Mouse (Mus musculus) lung, postnatal 0 days (tissue): ENCODE data around the gene Matn3. TPM values are rescaled to one million over a fixed set of nuclear protein-coding genes. Genes with fewer than 3 reads are reported as not detected.

Experiments
- ATAC-seq: fragments of 200-750 bp; cut with Nextera tagmentation; 2 replicates; pipeline ENCODE4 v1.8.0; 2017; ENCODE audit warnings: moderate library complexity
- DNase-seq: peaks from one replicate; pipeline ENCODE4 v3.0.0-alpha.2; 2016; ENCODE audit warnings: low spot score
- H3K27ac ChIP-seq: fragments of 300-500 bp; sonication (generic); 2 replicates; pipeline ENCODE4 v1.5.1; 2014; ENCODE audit warnings: antibody characterized with exemption, mild to moderate bottlenecking, low read length, mixed read lengths
- H3K27me3 ChIP-seq: fragments of 300-500 bp; sonication (generic); replicated peaks from 2 replicates; pipeline ENCODE4 v1.6.1; 2014; ENCODE audit warnings: low read length, mixed read lengths; ENCODE audit not compliant: insufficient read depth
- H3K36me3 ChIP-seq: fragments of 300-500 bp; sonication (generic); 2 replicates; pipeline ENCODE4 v1.6.1; 2014; ENCODE audit warnings: low read length, mixed read lengths; ENCODE audit not compliant: insufficient read depth
- H3K4me1 ChIP-seq: fragments of 300-500 bp; sonication (generic); 2 replicates; pipeline ENCODE4 v1.6.1; 2014; ENCODE audit warnings: antibody characterized with exemption, low read depth, low read length, mixed read lengths; ENCODE audit not compliant: insufficient read depth
- H3K4me2 ChIP-seq: fragments of 300-500 bp; sonication (generic); replicated peaks from 2 replicates; pipeline ENCODE4 v1.6.1; 2014; ENCODE audit warnings: low read depth, mild to moderate bottlenecking, low read length, moderate library complexity, mixed read lengths
- H3K4me3 ChIP-seq: fragments of 300-500 bp; sonication (generic); 2 replicates; pipeline ENCODE4 v1.5.1; 2014; ENCODE audit warnings: low read depth, low read length
- H3K9ac ChIP-seq: fragments of 300-500 bp; sonication (generic); replicated peaks from 2 replicates; pipeline ENCODE4 v1.6.1; 2014; ENCODE audit warnings: low read depth, mild to moderate bottlenecking
- H3K9me3 ChIP-seq: fragments of 300-500 bp; sonication (generic); 2 replicates; pipeline ENCODE4 v1.6.1; 2016; ENCODE audit warnings: low read length, mixed read lengths
- CTCF ChIP-seq: IDR thresholded peaks from 2 replicates; pipeline ENCODE4 v1.5.1; 2016; ENCODE audit warnings: antibody characterized with exemption, mild to moderate bottlenecking
- EP300 ChIP-seq: IDR thresholded peaks from 2 replicates; pipeline ENCODE4 v1.6.1; 2016; ENCODE audit warnings: antibody characterized with exemption, mild to moderate bottlenecking, control low read depth
- WGBS: fragments of 180-500 bp; shearing (Covaris S2); extraction: QIAGEN DNeasy Blood & Tissue Kit; methylation state at CpG from one replicate; pipeline ENCODE4 v1.1.7; 2014; 5-methylcytosine and 5-hydroxymethylcytosine counted together
- polyA plus RNA-seq: library from polyadenylated mRNA; unstranded; fragments of >200 nt; fragmentation: Nextera tagmentation; extraction: Ambion mirVana; gene quantifications from 2 replicates; pipeline ENCODE4 v1.2.1, GENCODE M21; 2015

Matn3 gene
- polyA plus RNA-seq, 1 experiment from 2014 or later, result 0.33 TPM

DNA sequence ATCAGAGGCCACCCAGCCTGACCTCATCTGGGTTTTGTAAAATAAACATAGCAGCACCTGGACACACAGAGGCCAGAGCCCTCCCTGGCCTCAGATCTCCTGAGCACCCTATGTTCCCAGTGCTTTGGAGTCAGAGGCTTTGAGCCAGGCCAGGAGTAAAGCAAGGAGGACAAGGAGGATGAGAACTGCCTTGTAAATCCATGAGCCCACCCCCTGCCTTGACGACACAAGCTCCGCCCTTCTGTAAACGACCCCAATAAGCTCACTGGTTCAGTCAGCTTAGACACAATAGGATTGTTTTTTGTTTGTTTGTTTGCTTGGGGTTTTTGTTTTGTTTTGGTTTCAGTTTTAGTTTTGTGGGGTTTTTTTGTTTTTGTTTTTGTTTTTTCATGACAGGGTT lies 45.2 kb upstream of the Matn3 start:
- ATAC-seq, result no peak
- no peak for DNase-seq
- H3K27me3 ChIP-seq, result no peaks in the 10 kb centered on the region
- H3K4me3 ChIP-seq, result no peak overlapping the region
- H3K4me1 ChIP-seq, result peaks cover 12% of the 10 kb centered on the region; the same call in 1 of the 2 replicates
- H3K4me2 ChIP-seq, result no peak overlapping the region
- H3K36me3 ChIP-seq, result no peaks in the 10 kb centered on the region
- H3K27ac ChIP-seq, result no peak overlapping the region
- WGBS, result 39% methylated on average over 3 of the region's 3 CpGs
- TF ChIP-seq EP300 (no peak), CTCF (no peak)
- no peak overlapping the region for H3K9ac ChIP-seq
- no peaks in the 10 kb centered on the region for H3K9me3 ChIP-seq

DNA sequence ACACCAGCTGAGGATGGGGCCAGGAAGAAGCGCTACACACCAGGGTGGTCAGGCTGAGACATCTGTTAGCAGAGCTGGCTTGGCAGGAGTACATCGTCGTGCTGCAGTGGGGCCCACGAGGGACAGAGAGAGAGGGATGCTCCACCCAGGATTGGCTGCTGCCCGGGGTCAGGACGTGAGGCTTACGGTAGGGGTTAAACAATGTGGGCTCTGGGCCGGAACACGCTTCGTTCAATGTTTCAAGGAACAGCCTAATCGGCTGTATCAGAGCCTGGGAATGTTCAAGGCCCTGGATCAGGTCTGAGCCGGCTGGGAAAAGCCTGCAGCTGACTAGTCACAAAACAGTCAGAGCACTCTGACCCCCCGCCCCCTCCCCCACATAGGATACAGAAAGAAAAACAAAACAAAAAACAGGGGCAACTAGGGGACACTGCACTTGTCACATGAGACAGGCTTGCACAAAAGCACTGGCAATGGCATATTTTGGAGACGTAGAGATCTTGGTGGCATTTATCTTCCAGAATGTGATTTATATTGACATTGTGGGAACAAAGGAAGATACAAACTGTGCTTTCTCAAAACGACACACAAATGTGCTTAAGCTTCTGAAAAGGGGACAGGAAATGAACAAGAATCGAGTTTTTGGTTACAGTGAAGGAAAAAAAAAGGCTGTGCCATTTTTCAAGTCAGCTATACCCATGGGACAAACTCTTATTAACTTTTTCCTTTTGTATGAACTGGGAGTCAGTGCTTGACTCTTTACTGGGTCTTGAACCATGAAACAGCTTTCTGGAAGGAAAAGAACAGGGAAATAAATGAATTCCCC lies 34.7 kb upstream of the Matn3 start:
- no peak for TF ChIP-seq CTCF
- TF ChIP-seq EP300, result peak; percentile 55; the same call in 1 of the 2 replicates
- 18% methylated on average over 16 of the region's 16 CpGs for WGBS
- Histone ChIP-seq H3K36me3 (no peaks in the 10 kb centered on the region), H3K4me1 (peaks cover 7% of the 10 kb centered on the region; the same call in 1 of the 2 replicates), H3K4me3 (no peak overlapping the region), H3K27me3 (no peaks in the 10 kb centered on the region), H3K9me3 (no peaks in the 10 kb centered on the region), H3K4me2 (no peak overlapping the region), H3K9ac (no peak overlapping the region), H3K27ac (peak overlapping the region; percentile 66)
- ATAC-seq, result peak; percentile 80
- DNase-seq, result peak; percentile 66

DNA sequence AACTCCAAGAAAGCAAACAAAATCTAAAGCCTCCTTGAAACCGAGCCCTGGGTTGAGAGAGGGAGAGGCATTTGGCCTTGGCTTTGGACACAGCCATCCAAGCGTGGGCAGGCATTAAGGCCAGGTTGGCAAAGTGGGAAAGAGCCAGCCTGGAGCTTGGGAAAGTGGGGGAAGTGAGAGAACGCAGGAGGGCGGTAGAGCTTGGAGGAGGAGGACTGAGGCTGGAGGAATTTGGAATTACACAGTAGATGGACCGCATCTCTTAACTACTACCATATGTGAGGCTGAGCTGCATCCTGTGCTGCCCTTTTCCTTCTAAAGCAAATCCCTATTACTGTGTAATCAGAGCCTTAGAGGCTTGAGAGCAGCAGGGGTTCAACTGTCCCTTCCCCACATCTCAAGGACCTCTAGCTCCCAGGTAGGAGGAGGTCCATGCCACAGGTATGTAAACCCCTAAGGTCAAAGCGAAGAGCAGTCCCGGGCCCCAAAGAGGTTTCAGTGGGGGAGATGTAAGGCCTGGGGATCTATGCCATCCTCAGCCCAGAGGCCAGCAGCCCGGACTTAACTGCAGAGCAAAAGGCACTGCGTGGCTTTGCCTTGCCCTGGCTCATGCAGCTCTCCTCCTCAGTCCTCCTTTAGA lies 33.9 kb upstream of the Matn3 start:
- no peaks in the 10 kb centered on the region for H3K9me3 ChIP-seq
- no peaks in the 10 kb centered on the region for H3K36me3 ChIP-seq
- H3K4me2 ChIP-seq, result no peak overlapping the region
- DNase-seq, result no peak
- peaks cover 7% of the 10 kb centered on the region; the same call in 1 of the 2 replicates for H3K4me1 ChIP-seq
- 65% methylated on average over 9 of the region's 9 CpGs for WGBS
- H3K9ac ChIP-seq, result no peak overlapping the region
- ATAC-seq, result no peak
- no peak for TF ChIP-seq EP300
- H3K4me3 ChIP-seq, result no peak overlapping the region
- H3K27ac ChIP-seq, result peak overlapping the region; percentile 64
- no peaks in the 10 kb centered on the region for H3K27me3 ChIP-seq

DNA sequence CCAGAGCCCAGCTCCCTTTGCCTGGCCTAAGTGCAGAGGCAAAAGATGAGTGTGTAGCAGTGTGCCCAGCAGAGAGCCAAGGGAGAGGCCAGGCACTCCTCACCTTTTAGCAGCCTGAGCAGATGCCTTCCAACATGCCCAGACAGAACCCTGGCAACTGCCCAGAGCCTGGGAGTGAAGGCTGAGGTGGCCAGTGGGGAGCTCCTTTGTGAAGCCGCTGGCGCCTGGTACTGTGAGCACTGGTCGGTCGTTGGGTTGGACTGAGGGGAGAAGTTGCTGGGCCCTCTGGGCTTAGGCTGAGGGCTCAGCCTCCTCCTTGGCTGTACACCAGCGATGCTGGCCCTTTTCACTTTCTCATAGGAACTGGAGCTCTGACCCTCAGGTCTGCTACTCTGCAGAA lies 31.4 kb upstream of the Matn3 start:
- WGBS, result 46% methylated on average over 5 of the region's 5 CpGs
- Histone ChIP-seq H3K27ac (peak overlapping the region; percentile 2; the same call in 1 of the 2 replicates), H3K4me1 (peaks cover 7% of the 10 kb centered on the region; the same call in 1 of the 2 replicates), H3K36me3 (no peaks in the 10 kb centered on the region), H3K4me3 (no peak overlapping the region), H3K9me3 (no peaks in the 10 kb centered on the region), H3K9ac (no peak overlapping the region), H3K4me2 (no peak overlapping the region), H3K27me3 (no peaks in the 10 kb centered on the region)
- TF ChIP-seq EP300 (no peak), CTCF (no peak)
- ATAC-seq (no peak), DNase-seq (no peak)

DNA sequence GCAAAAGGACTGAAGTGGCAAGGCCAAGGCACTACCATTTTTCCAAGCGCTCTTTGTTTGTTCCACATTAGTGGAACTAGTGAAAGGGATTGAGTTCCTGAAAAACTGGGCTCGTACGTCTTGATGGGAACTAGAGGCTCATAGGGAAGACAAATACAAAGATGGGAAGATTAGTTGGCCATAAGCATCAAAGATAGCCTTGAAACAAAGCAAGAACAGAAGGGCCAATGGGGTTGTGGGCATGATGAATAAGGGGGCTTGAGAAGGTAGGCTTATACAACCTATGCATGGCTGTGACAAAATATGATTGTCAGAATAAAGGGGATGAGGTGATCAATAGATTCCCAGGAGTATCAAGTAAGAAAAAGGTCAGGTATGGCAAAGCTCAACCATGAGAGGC lies 28.5 kb upstream of the Matn3 start:
- no peaks in the 10 kb centered on the region for H3K9me3 ChIP-seq
- no peaks in the 10 kb centered on the region for H3K27me3 ChIP-seq
- no peak overlapping the region for H3K27ac ChIP-seq
- H3K9ac ChIP-seq, result no peak overlapping the region
- ATAC-seq (no peak), DNase-seq (no peak)
- peaks cover 10% of the 10 kb centered on the region; the same call in 1 of the 2 replicates for H3K4me1 ChIP-seq
- TF ChIP-seq EP300 (no peak), CTCF (no peak)
- no peak overlapping the region for H3K4me3 ChIP-seq
- 90% methylated on average over 3 of the region's 3 CpGs for WGBS
- H3K4me2 ChIP-seq, result no peak overlapping the region
- H3K36me3 ChIP-seq, result no peaks in the 10 kb centered on the region

DNA sequence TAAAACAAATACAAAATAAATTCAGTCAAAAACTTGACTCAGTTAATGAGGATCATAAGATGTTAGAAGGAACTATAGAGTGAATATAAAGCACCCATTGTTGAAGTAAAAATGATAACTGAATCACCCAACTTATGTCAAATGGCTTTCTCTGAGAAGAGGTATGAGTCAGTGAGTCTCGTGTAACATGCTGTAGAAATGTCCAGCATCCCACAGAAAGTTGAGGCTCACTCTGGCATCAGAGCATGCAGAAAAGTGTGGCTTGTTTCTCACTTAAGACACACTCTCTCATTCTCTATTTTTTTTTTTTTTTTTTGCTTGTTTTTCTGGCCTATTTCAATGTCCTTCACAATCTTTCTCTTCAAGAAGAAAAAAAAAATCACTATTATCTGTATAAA lies 26.7 kb upstream of the Matn3 start:
- no peak overlapping the region for H3K9ac ChIP-seq
- 0 out of 2 replicates have a peak overlapping the region, but pooled peaks have one; percentile 83 for H3K4me3 ChIP-seq
- ATAC-seq, result no peak
- peak overlapping the region; percentile 95 for H3K27ac ChIP-seq
- no peak for DNase-seq
- TF ChIP-seq CTCF, result no peak
- no peak for TF ChIP-seq EP300
- no peaks in the 10 kb centered on the region for H3K9me3 ChIP-seq
- H3K36me3 ChIP-seq, result no peaks in the 10 kb centered on the region; the same call in 1 of the 2 replicates
- no peaks in the 10 kb centered on the region for H3K27me3 ChIP-seq
- peak overlapping the region; percentile 44 for H3K4me2 ChIP-seq
- H3K4me1 ChIP-seq, result peaks cover 10% of the 10 kb centered on the region; the same call in 1 of the 2 replicates
- 17% methylated on average over 1 of the region's 1 CpGs for WGBS
